Mouse (Mus musculus) megakaryocyte progenitor cell, adult 5-6 weeks (primary cell): ENCODE data around the gene D630039A03Rik. TPM values are rescaled to one million over a fixed set of nuclear protein-coding genes. Genes with fewer than 3 reads are reported as not detected.
A peak's percentile ranks its signal among the peaks of the same experiment; 100 is the strongest.
"Not testable (repeated sequence)": the region's sequence is repeated elsewhere in the genome, so short reads cannot be mapped to it uniquely, and the experiment has no call there.

Source experiments
- ATAC-seq: replicated peaks from 2 replicates; pipeline ENCODE4 v1.8.0; 2016; ENCODE audit warnings: mild to moderate bottlenecking, moderate TSS enrichment, inconsistent platforms; ENCODE audit not compliant: poor library complexity
- total RNA-seq, 2 experiments: library from RNA; stranded (forward) in 1 of 2; stranded (reverse) in 1 of 2; fragments of 157-497, 149-512 nt in 1 of 2; fragments of 200-1000 nt in 1 of 2; gene quantifications; 2 replicates each; pipeline versions ENCODE4 v1.2.3 to v1.2.4; 2015 to 2017

The D630039A03Rik gene
- total RNA-seq, 2 experiments from 2014 or later: not detected

- no peak for ATAC-seq
These were observed 26.3 kb downstream of the D630039A03Rik start for GRCm38 (mm10) chr4:57889773-57890172.

GRCm38 (mm10) chr4:57888978-57889377, 27.1 kb downstream of the D630039A03Rik start:
- not testable (repeated sequence) for ATAC-seq

- ATAC-seq: no peak
These were observed 27.9 kb downstream of the D630039A03Rik start for GRCm38 (mm10) chr4:57888246-57888645.

GRCm38 (mm10) chr4:57886888-57887230, 29.2 kb downstream of the D630039A03Rik start:
- no peak for ATAC-seq

- ATAC-seq: peak; percentile 50
These were observed 29.8 kb downstream of the D630039A03Rik start for GRCm38 (mm10) chr4:57886066-57886887.

- no peak for ATAC-seq
These were observed 30.9 kb downstream of the D630039A03Rik start for GRCm38 (mm10) chr4:57885186-57885585.

- no peak for ATAC-seq
These were observed 31.6 kb downstream of the D630039A03Rik start for GRCm38 (mm10) chr4:57884511-57884910.

GRCm38 (mm10) chr4:57883520-57884421, 32.3 kb downstream of the D630039A03Rik start:
- ATAC-seq: no peak; the same call in 1 of the 2 replicates

- peak; percentile 92 for ATAC-seq
These were observed 36.2 kb downstream of the D630039A03Rik start for GRCm38 (mm10) chr4:57879804-57880357.

- no peak for ATAC-seq
These were observed 37.0 kb downstream of the D630039A03Rik start for GRCm38 (mm10) chr4:57879137-57879536.

GRCm38 (mm10) chr4:57867454-57867853, 48.6 kb downstream of the D630039A03Rik start:
- peak; percentile 48; the same call in 1 of the 2 replicates for ATAC-seq

GRCm38 (mm10) chr4:57866990-57867389, 49.1 kb downstream of the D630039A03Rik start:
- no peak for ATAC-seq

- peak; percentile 66 for ATAC-seq
These were observed 50.0 kb downstream of the D630039A03Rik start for GRCm38 (mm10) chr4:57866088-57866487.

- no peak for ATAC-seq
These were observed 53.7 kb downstream of the D630039A03Rik start for GRCm38 (mm10) chr4:57862269-57862986.

GRCm38 (mm10) chr4:57861856-57862255, 54.2 kb downstream of the D630039A03Rik start:
- ATAC-seq: no peak

GRCm38 (mm10) chr4:57861166-57861565, 54.9 kb downstream of the D630039A03Rik start:
- no peak for ATAC-seq

- no peak for ATAC-seq
These were observed 55.9 kb downstream of the D630039A03Rik start for GRCm38 (mm10) chr4:57860204-57860611.
